Mouse (Mus musculus) CH12.LX (cell line): ENCODE results near the gene Cyp2d11. TPM values are rescaled to one million over a fixed set of nuclear protein-coding genes. Genes with fewer than 3 reads are reported as not detected.

Source experiments
- DNase-seq: peaks from one replicate; pipeline ENCODE4 v3.0.0-alpha.2; 2013; ENCODE audit errors: extremely low read depth
- H3K27ac ChIP-seq: 2 replicates; pipeline ENCODE4 v1.5.1; 2012; ENCODE audit warnings: low read depth, mild to moderate bottlenecking, control low read depth, moderate library complexity; ENCODE audit not compliant: insufficient read depth
- H3K27me3 ChIP-seq: replicated peaks from 2 replicates; pipeline ENCODE3; 2012; ENCODE audit warnings: inconsistent platforms
- H3K36me3 ChIP-seq, 2 experiments: replicated peaks in 1 of 2; 2 replicates each; pipeline versions ENCODE3 to v1.6.1; 2012; ENCODE audit warnings: inconsistent platforms in 1 of 2, low read length in 1 of 2, mild to moderate bottlenecking in 1 of 2, mixed read lengths in 1 of 2, moderate library complexity in 1 of 2; ENCODE audit not compliant: control insufficient read depth in 1 of 2, insufficient read depth in 1 of 2
- H3K4me1 ChIP-seq, 2 experiments: 2 replicates each; pipeline ENCODE4 v1.6.1; 2012; ENCODE audit warnings: inconsistent platforms in 1 of 2, moderate library complexity in 1 of 2; ENCODE audit not compliant: insufficient read depth in 2 of 2, control insufficient read depth in 1 of 2
- H3K4me2 ChIP-seq: 2 replicates; pipeline ENCODE4 v1.6.1; 2012; ENCODE audit warnings: low read depth, mild to moderate bottlenecking, control low read depth; ENCODE audit not compliant: poor library complexity, insufficient read depth, severe bottlenecking
- H3K4me3 ChIP-seq, 3 experiments: fragments of 150-350 bp in 1 of 3; sonication (generic) in 1 of 3; replicated peaks in 1 of 3; 2 replicates each; pipeline versions ENCODE3 to v1.5.1; 2011 to 2012; ENCODE audit warnings: low read depth in 2 of 3, low read length in 2 of 3, mild to moderate bottlenecking in 2 of 3, moderate library complexity in 2 of 3, control low read depth in 1 of 3, improper control_type of control experiment in 1 of 3, inconsistent platforms in 1 of 3, mixed read lengths in 1 of 3; ENCODE audit not compliant: poor library complexity in 1 of 3
- H3K79me2 ChIP-seq: replicated peaks from 2 replicates; pipeline ENCODE4 v1.6.1; 2012; ENCODE audit warnings: mild to moderate bottlenecking, moderate library complexity; ENCODE audit not compliant: control insufficient read depth, poor library complexity, insufficient read depth, severe bottlenecking; ENCODE audit errors: extremely low read depth
- H3K9ac ChIP-seq: 2 replicates; pipeline ENCODE4 v1.6.1; 2012; ENCODE audit warnings: low read depth, mild to moderate bottlenecking, control low read depth, moderate library complexity; ENCODE audit not compliant: insufficient read depth
- H3K9me3 ChIP-seq: replicated peaks from 2 replicates; pipeline ENCODE3; 2012; ENCODE audit warnings: low read length, inconsistent platforms, mixed read lengths
- BHLHE40 ChIP-seq: IDR thresholded peaks from 2 replicates; pipeline ENCODE4 v1.6.1; 2011; ENCODE audit warnings: mild to moderate bottlenecking, low read depth, low read length, improper control_type of control experiment
- CHD1 ChIP-seq: IDR thresholded peaks from 2 replicates; pipeline ENCODE4 v1.6.1; 2012; ENCODE audit warnings: low read depth, low read length, improper control_type of control experiment, inconsistent platforms
- CHD2 ChIP-seq: IDR thresholded peaks from 2 replicates; pipeline ENCODE4 v1.6.1; 2011; ENCODE audit warnings: low read length, improper control_type of control experiment
- CTCF ChIP-seq, 2 experiments: IDR thresholded peaks in 1 of 2; conservative IDR thresholded peaks in 1 of 2; 2 replicates each; pipeline ENCODE4 v1.5.1; 2011 to 2012; ENCODE audit warnings: low read depth in 2 of 2, low read length in 2 of 2, improper control_type of control experiment in 1 of 2, inconsistent platforms in 1 of 2, mild to moderate bottlenecking in 1 of 2, moderate library complexity in 1 of 2
- E2F4 ChIP-seq: IDR thresholded peaks from 2 replicates; pipeline ENCODE4 v1.6.1; 2011; ENCODE audit warnings: low read depth, low read length, improper control_type of control experiment; ENCODE audit not compliant: insufficient replicate concordance
- ELF1 ChIP-seq: IDR thresholded peaks from 2 replicates; pipeline ENCODE4 v1.6.1; 2014; ENCODE audit warnings: low read depth, mild to moderate bottlenecking, inconsistent platforms, low read length, improper control_type of control experiment
- HCFC1 ChIP-seq: IDR thresholded peaks from 2 replicates; pipeline ENCODE4 v1.6.1; 2012; ENCODE audit warnings: low read depth, mild to moderate bottlenecking, inconsistent platforms, low read length, improper control_type of control experiment
- IRF4 ChIP-seq: IDR thresholded peaks from 2 replicates; pipeline ENCODE4 v1.6.1; 2014; ENCODE audit warnings: low read depth, mild to moderate bottlenecking, inconsistent platforms, low read length, improper control_type of control experiment
- JUN ChIP-seq: IDR thresholded peaks from 2 replicates; pipeline ENCODE4 v1.6.1; 2011; ENCODE audit warnings: low read depth, mild to moderate bottlenecking, low read length, improper control_type of control experiment, moderate library complexity; ENCODE audit not compliant: insufficient read depth
- JUND ChIP-seq: conservative IDR thresholded peaks from 2 replicates; pipeline ENCODE4 v1.6.1; 2011; ENCODE audit warnings: low read depth, low read length, improper control_type of control experiment
- KAT2A ChIP-seq: IDR thresholded peaks from 2 replicates; pipeline ENCODE4 v1.6.1; 2012; ENCODE audit warnings: low read length, improper control_type of control experiment, inconsistent platforms; ENCODE audit not compliant: insufficient replicate concordance
- MAZ ChIP-seq: IDR thresholded peaks from 2 replicates; pipeline ENCODE4 v1.6.1; 2012; ENCODE audit warnings: low read depth, mild to moderate bottlenecking, inconsistent platforms, low read length, improper control_type of control experiment, moderate library complexity
- MEF2A ChIP-seq: IDR thresholded peaks from 2 replicates; pipeline ENCODE4 v1.6.1; 2014; ENCODE audit warnings: low read depth, mild to moderate bottlenecking, inconsistent platforms, low read length, improper control_type of control experiment, borderline replicate concordance
- MXI1 ChIP-seq: IDR thresholded peaks from 2 replicates; pipeline ENCODE4 v1.6.1; 2011; ENCODE audit warnings: mild to moderate bottlenecking, low read depth, low read length, improper control_type of control experiment
- MYC ChIP-seq: IDR thresholded peaks from 2 replicates; pipeline ENCODE4 v1.6.1; 2011; ENCODE audit warnings: low read depth, mild to moderate bottlenecking, improper control_type of control experiment, low read length
- NELFE ChIP-seq: IDR thresholded peaks from 2 replicates; pipeline ENCODE4 v1.6.1; 2011; ENCODE audit warnings: low read depth, low read length, improper control_type of control experiment
- PAX5 ChIP-seq: IDR thresholded peaks from 2 replicates; pipeline ENCODE4 v1.6.1; 2012; ENCODE audit warnings: low read length, inconsistent platforms, mixed read lengths
- POLR2A ChIP-seq: IDR thresholded peaks from 2 replicates; pipeline ENCODE4 v1.6.1; 2011; ENCODE audit warnings: low read depth, mild to moderate bottlenecking, improper control_type of control experiment, low read length
- POLR2AphosphoS2 ChIP-seq: IDR thresholded peaks from 2 replicates; pipeline ENCODE4 v1.6.1; 2011; ENCODE audit warnings: low read depth, low read length, improper control_type of control experiment
- RCOR1 ChIP-seq: conservative IDR thresholded peaks from 2 replicates; pipeline ENCODE4 v1.6.1; 2012; ENCODE audit warnings: low read depth, mild to moderate bottlenecking, inconsistent platforms, low read length, improper control_type of control experiment
- SMC3 ChIP-seq: IDR thresholded peaks from 2 replicates; pipeline ENCODE4 v1.6.1; 2011; ENCODE audit warnings: low read depth, low read length, improper control_type of control experiment
- TCF12 ChIP-seq: IDR thresholded peaks from 2 replicates; pipeline ENCODE4 v1.6.1; 2014; ENCODE audit warnings: low read depth, mild to moderate bottlenecking, inconsistent platforms, low read length, improper control_type of control experiment
- UBTF ChIP-seq: IDR thresholded peaks from 2 replicates; pipeline ENCODE4 v1.6.1; 2012; ENCODE audit warnings: low read depth, mild to moderate bottlenecking, inconsistent platforms, low read length, improper control_type of control experiment, moderate library complexity
- USF1 ChIP-seq: IDR thresholded peaks from 2 replicates; pipeline ENCODE4 v1.6.1; 2014; ENCODE audit warnings: low read depth, mild to moderate bottlenecking, inconsistent platforms, low read length, improper control_type of control experiment
- USF2 ChIP-seq: conservative IDR thresholded peaks from 2 replicates; pipeline ENCODE4 v1.6.1; 2011; ENCODE audit warnings: low read depth, low read length, improper control_type of control experiment
- ZC3H11A ChIP-seq: IDR thresholded peaks from 2 replicates; pipeline ENCODE4 v1.6.1; 2012; ENCODE audit warnings: low read depth, mild to moderate bottlenecking, inconsistent platforms, low read length, improper control_type of control experiment
- ZMIZ1 ChIP-seq: IDR thresholded peaks from 2 replicates; pipeline ENCODE4 v1.6.1; 2012; ENCODE audit warnings: low read depth, mild to moderate bottlenecking, inconsistent platforms, low read length, improper control_type of control experiment
- dilution Hi-C: fragments of 300-500 bp; cut with MboI; formaldehyde crosslinking; loops from 2 replicates; pipeline ENCODE4 v1.14.3; 2020; ENCODE audit warnings: low sequenced_read_pairs; ENCODE audit not compliant: extremely low pct_unique_long_range_greater_than_20kb, extremely low pct_ligation_motif_present
- in situ Hi-C: fragments of 300-500 bp; cut with MboI; formaldehyde crosslinking; loops from 3 replicates; pipeline ENCODE4 v1.14.3; 2019; ENCODE audit warnings: low sequenced_read_pairs, low pct_ligation_motif_present, low pct_unique_long_range_greater_than_20kb, mixed read lengths
- polyA plus RNA-seq: library from polyadenylated mRNA; unstranded; fragments of >175 nt; gene quantifications from 2 replicates; pipeline ENCODE4 v1.2.1, GENCODE M21; 2012; ENCODE audit warnings: low read depth; ENCODE audit not compliant: insufficient read length
- total RNA-seq, 2 experiments: library from RNA; depleted of rRNA; stranded (reverse); fragments of 300-350 nt in 1 of 2; fragments of >200 nt in 1 of 2; gene quantifications; 2 replicates each; pipeline ENCODE4 v1.2.3; 2012 to 2014

Gene Cyp2d11
- total and polyA plus RNA-seq, 3 experiments, result not detected

GRCm38 (mm10) chr15:82435606-82436005 is 41.8 kb upstream of the Cyp2d11 start:
- no peaks in the 10 kb centered on the region for H3K79me2 ChIP-seq
- no peak overlapping the region for H3K27ac ChIP-seq
- DNase-seq, result no peak
- no peaks in the 10 kb centered on the region for H3K4me1 ChIP-seq
- no peak overlapping the region for H3K4me3 ChIP-seq
- TF ChIP-seq MAZ (no peak), CHD1 (no peak), NELFE (no peak)
- H3K4me2 ChIP-seq, result no peak overlapping the region
- H3K9ac ChIP-seq, result no peak overlapping the region
- H3K27me3 ChIP-seq, result peaks cover 71% of the 10 kb centered on the region
- dilution Hi-C loops, result no loop called here
- no peaks in the 10 kb centered on the region for H3K36me3 ChIP-seq
- H3K9me3 ChIP-seq, result peaks cover 12% of the 10 kb centered on the region
- in situ Hi-C loops, result no loop called here

GRCm38 (mm10) chr15:82435011-82435410 is 41.2 kb upstream of the Cyp2d11 start:
- H3K27me3 ChIP-seq, result peaks cover 68% of the 10 kb centered on the region
- no peak for DNase-seq
- H3K9ac ChIP-seq, result no peak overlapping the region
- no peaks in the 10 kb centered on the region for H3K79me2 ChIP-seq
- in situ Hi-C loops (no loop called here), dilution Hi-C loops (no loop called here)
- H3K4me1 ChIP-seq, result no peaks in the 10 kb centered on the region
- no peak for TF ChIP-seq NELFE
- no peak for TF ChIP-seq JUN
- no peak for TF ChIP-seq USF2
- no peak for TF ChIP-seq MXI1
- TF ChIP-seq ELF1, result no peak
- no peak for TF ChIP-seq KAT2A
- TF ChIP-seq PAX5, result no peak
- no peak for TF ChIP-seq TCF12
- TF ChIP-seq ZC3H11A, result no peak
- TF ChIP-seq CTCF (conservative IDR thresholded peaks at IDR 0.05 in 1 of 2, IDR thresholded peaks at IDR 0.05 in 1 of 2; ENCODE audit: low read depth in 2 of 2, low read length in 2 of 2), result no peak
- TF ChIP-seq POLR2A, result no peak
- H3K9me3 ChIP-seq, result peaks cover 12% of the 10 kb centered on the region
- H3K4me3 ChIP-seq, result no peak overlapping the region
- no peak overlapping the region for H3K4me2 ChIP-seq
- no peak overlapping the region for H3K27ac ChIP-seq
- H3K36me3 ChIP-seq, result no peaks in the 10 kb centered on the region

GRCm38 (mm10) chr15:82434541-82434940 is 40.7 kb upstream of the Cyp2d11 start:
- Histone ChIP-seq H3K4me3 (no peak overlapping the region), H3K4me1 (no peaks in the 10 kb centered on the region), H3K27me3 (peaks cover 67% of the 10 kb centered on the region), H3K9me3 (peaks cover 15% of the 10 kb centered on the region), H3K79me2 (no peaks in the 10 kb centered on the region), H3K4me2 (no peak overlapping the region), H3K9ac (no peak overlapping the region), H3K27ac (no peak overlapping the region), H3K36me3 (no peaks in the 10 kb centered on the region)
- dilution Hi-C loops, result no loop called here
- in situ Hi-C loops, result no loop called here
- no peak for DNase-seq
- no peak for TF ChIP-seq CHD2
- TF ChIP-seq POLR2A, result no peak
- TF ChIP-seq JUND, result no peak
- no peak for TF ChIP-seq USF1
- TF ChIP-seq IRF4, result no peak
- no peak for TF ChIP-seq E2F4
- no peak for TF ChIP-seq BHLHE40
- TF ChIP-seq ZC3H11A, result no peak
- TF ChIP-seq SMC3, result no peak
- no peak for TF ChIP-seq JUN
- TF ChIP-seq UBTF, result no peak
- no peak for TF ChIP-seq ZMIZ1
- no peak for TF ChIP-seq POLR2AphosphoS2
- TF ChIP-seq RCOR1, result no peak
- TF ChIP-seq USF2, result no peak
- TF ChIP-seq MEF2A, result no peak
- no peak for TF ChIP-seq MXI1
- no peak for TF ChIP-seq MYC
- no peak for TF ChIP-seq HCFC1
